Mouse (Mus musculus): ENCODE measurements at regions not wholly inside any gene's neighbourhood (a gene's known extent, or its start where the extent isn't known, plus 50 kb on each side); places are given as distances from the start of the nearest gene placed in this dataset.

DNA sequence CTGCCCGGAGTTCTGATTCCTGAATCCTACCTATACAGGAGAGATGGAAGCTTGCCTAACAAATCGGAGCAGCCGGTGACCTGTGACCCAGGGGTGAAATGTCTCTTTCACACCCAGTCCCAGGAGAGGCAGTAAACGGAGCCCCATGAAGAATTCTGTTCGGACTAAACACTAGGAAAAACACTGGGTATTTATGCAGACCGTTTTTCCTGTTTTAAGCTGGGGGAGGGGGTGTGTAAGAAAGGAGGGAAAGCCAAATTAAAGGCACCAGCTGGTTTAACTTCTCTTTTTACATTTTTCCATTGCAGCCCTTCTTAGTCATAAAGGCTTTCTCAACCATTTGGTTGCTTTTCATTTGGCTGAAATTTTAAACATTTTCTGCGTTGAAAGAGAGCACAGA, 127.1 kb downstream of the Gm5426 start:
- H3K36me3 ChIP-seq (ENCODE audit: control insufficient read depth, insufficient read depth, low read length): no peaks in the 10 kb centered on the region
- no peaks in the 10 kb centered on the region for H3K27me3 ChIP-seq (replicated peaks; ENCODE audit: control insufficient read depth, insufficient read depth, low read length)
- no peak overlapping the region for H3K4me3 ChIP-seq (ENCODE audit: low read depth, low read length)
- no peak for DNase-seq (ENCODE audit: low spot score)
- no peak for ATAC-seq
- H3K27ac ChIP-seq (ENCODE audit: low read depth, low read length): no peak overlapping the region
- WGBS: 40% methylated on average over 7 of the region's 7 CpGs
- no peak overlapping the region for H3K4me2 ChIP-seq (ENCODE audit: low read length)
- H3K9ac ChIP-seq (ENCODE audit: low read length): no peak overlapping the region
- no peaks in the 10 kb centered on the region for H3K9me3 ChIP-seq (replicated peaks; ENCODE audit: control insufficient read depth, low read length)
- H3K4me1 ChIP-seq (ENCODE audit: control insufficient read depth, insufficient read depth, low read length): peaks cover 14% of the 10 kb centered on the region

DNA sequence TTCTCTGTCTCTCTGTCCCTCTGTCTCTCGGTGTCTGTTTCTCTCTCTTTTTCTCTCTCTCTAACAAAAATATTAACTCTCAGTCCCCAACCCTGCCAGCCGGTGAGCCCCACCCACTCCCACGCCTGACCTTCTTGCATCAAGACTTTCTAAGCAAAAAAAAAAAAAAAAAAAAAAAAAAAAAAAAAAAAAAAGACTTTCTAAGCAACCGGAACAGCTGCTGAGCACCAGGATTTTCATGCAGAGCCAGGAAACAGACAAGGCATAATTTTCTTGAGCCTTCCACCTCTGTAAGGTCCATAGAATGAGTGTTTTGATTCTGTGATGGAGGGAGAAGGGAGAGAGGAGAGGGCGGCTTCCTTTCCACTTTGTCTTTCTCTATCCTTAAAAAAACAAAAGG, 128.0 kb downstream of the Gm5426 start:
- Histone ChIP-seq H3K4me1 (ENCODE audit: control insufficient read depth, insufficient read depth, low read length) (peaks cover 14% of the 10 kb centered on the region), H3K9me3 (replicated peaks; ENCODE audit: control insufficient read depth, low read length) (no peaks in the 10 kb centered on the region), H3K27me3 (replicated peaks; ENCODE audit: control insufficient read depth, insufficient read depth, low read length) (no peaks in the 10 kb centered on the region), H3K9ac (ENCODE audit: low read length) (no peak overlapping the region), H3K36me3 (ENCODE audit: control insufficient read depth, insufficient read depth, low read length) (no peaks in the 10 kb centered on the region), H3K27ac (ENCODE audit: low read depth, low read length) (no peak overlapping the region), H3K4me2 (ENCODE audit: low read length) (no peak overlapping the region), H3K4me3 (ENCODE audit: low read depth, low read length) (no peak overlapping the region)
- no peak for DNase-seq (ENCODE audit: low spot score)
- peak; percentile 61 for ATAC-seq
- 35% methylated on average over 5 of the region's 5 CpGs for WGBS

DNA sequence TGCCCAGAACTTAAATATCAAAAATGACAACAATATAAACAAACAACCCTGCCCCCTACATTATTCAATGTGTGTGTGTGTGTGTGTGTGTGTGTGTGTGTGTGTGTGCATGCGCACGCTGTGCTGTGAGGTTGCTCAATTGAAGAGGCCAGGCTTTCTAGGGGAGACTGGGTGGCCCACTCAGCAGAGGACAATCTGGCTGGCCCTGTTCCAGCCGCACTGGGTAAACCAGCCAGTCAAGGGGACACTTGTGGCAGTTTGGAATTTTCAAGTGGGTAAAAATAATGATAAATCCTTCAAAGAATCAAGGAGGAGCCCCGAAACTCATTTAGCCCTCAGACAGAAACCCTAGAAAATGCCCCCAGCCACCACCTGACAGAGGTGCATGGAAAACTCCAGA, 128.5 kb downstream of the Gm5426 start:
- Histone ChIP-seq H3K4me3 (ENCODE audit: low read depth, low read length) (no peak overlapping the region), H3K4me2 (ENCODE audit: low read length) (no peak overlapping the region), H3K4me1 (ENCODE audit: control insufficient read depth, insufficient read depth, low read length) (peaks cover 14% of the 10 kb centered on the region), H3K36me3 (ENCODE audit: control insufficient read depth, insufficient read depth, low read length) (no peaks in the 10 kb centered on the region), H3K9me3 (replicated peaks; ENCODE audit: control insufficient read depth, low read length) (no peaks in the 10 kb centered on the region), H3K27ac (ENCODE audit: low read depth, low read length) (no peak overlapping the region), H3K27me3 (replicated peaks; ENCODE audit: control insufficient read depth, insufficient read depth, low read length) (no peaks in the 10 kb centered on the region), H3K9ac (ENCODE audit: low read length) (no peak overlapping the region)
- 46% methylated on average over 4 of the region's 4 CpGs for WGBS
- ATAC-seq (peak; percentile 70), DNase-seq (ENCODE audit: low spot score) (peak; percentile 27)

DNA sequence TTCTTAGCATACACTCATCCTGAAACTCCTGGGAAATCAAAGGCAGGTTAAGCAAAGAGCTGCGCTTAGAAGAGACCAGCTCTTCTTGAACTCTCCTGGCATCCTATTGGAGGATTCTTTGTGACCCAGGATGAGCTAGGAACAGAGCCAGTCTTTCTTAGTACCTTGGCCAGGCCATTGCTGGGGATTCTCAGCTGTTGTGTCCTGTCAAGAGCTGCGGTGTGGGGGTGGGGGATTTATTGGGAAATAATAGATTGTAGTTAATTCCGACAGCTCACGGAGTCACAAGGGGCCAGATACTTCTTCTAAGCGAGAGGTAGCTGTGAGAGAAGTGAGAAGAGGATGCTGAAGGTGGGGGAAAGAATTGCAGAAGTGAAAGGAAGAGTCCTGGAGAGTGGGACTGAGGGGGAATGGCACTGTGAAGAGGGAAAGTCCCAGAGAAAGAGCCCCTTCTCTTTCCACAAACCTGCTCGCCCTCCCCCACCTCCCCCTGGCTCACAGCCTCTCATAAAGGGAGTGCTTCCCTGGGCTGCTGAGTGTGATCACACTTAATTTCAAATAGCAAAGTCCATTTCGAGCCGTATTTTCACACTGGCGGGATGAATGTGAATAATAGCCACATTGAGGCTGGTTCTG, 129.8 kb downstream of the Gm5426 start:
- H3K27ac ChIP-seq (ENCODE audit: low read depth, low read length): no peak overlapping the region
- H3K36me3 ChIP-seq (ENCODE audit: control insufficient read depth, insufficient read depth, low read length): no peaks in the 10 kb centered on the region
- no peak overlapping the region for H3K4me2 ChIP-seq (ENCODE audit: low read length)
- peaks cover 14% of the 10 kb centered on the region for H3K4me1 ChIP-seq (ENCODE audit: control insufficient read depth, insufficient read depth, low read length)
- no peaks in the 10 kb centered on the region for H3K9me3 ChIP-seq (replicated peaks; ENCODE audit: control insufficient read depth, low read length)
- no peak for ATAC-seq
- H3K9ac ChIP-seq (ENCODE audit: low read length): no peak overlapping the region
- DNase-seq (ENCODE audit: low spot score): no peak
- WGBS: 69% methylated on average over 9 of the region's 9 CpGs
- no peaks in the 10 kb centered on the region for H3K27me3 ChIP-seq (replicated peaks; ENCODE audit: control insufficient read depth, insufficient read depth, low read length)
- no peak overlapping the region for H3K4me3 ChIP-seq (ENCODE audit: low read depth, low read length)

DNA sequence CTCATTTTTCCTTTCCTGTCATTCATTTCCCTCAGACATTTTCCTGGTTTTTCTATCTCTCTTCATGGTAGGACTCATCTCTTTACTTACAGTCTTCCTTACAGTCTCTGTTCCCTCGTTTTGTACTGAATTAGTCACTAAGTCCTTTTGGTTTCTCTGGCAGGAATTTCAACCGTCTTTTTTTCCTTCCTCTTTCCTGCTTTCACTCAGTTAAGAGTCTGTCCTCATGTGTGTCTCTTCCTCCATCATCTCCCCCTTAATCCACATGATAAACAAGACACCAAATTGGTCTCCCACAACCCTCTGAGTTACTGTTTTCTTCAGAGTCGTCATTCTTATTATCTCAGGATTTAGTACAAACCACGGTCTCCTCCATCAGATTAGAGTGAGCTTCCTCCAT, 131.2 kb downstream of the Gm5426 start:
- Histone ChIP-seq H3K4me3 (ENCODE audit: low read depth, low read length) (no peak overlapping the region), H3K36me3 (ENCODE audit: control insufficient read depth, insufficient read depth, low read length) (no peaks in the 10 kb centered on the region), H3K4me1 (ENCODE audit: control insufficient read depth, insufficient read depth, low read length) (peaks cover 14% of the 10 kb centered on the region), H3K27ac (ENCODE audit: low read depth, low read length) (no peak overlapping the region), H3K27me3 (replicated peaks; ENCODE audit: control insufficient read depth, insufficient read depth, low read length) (no peaks in the 10 kb centered on the region), H3K9me3 (replicated peaks; ENCODE audit: control insufficient read depth, low read length) (no peaks in the 10 kb centered on the region), H3K9ac (ENCODE audit: low read length) (no peak overlapping the region), H3K4me2 (ENCODE audit: low read length) (no peak overlapping the region)
- ATAC-seq (no peak), DNase-seq (ENCODE audit: low spot score) (no peak)
- 90% methylated on average over 4 of the region's 4 CpGs for WGBS

DNA sequence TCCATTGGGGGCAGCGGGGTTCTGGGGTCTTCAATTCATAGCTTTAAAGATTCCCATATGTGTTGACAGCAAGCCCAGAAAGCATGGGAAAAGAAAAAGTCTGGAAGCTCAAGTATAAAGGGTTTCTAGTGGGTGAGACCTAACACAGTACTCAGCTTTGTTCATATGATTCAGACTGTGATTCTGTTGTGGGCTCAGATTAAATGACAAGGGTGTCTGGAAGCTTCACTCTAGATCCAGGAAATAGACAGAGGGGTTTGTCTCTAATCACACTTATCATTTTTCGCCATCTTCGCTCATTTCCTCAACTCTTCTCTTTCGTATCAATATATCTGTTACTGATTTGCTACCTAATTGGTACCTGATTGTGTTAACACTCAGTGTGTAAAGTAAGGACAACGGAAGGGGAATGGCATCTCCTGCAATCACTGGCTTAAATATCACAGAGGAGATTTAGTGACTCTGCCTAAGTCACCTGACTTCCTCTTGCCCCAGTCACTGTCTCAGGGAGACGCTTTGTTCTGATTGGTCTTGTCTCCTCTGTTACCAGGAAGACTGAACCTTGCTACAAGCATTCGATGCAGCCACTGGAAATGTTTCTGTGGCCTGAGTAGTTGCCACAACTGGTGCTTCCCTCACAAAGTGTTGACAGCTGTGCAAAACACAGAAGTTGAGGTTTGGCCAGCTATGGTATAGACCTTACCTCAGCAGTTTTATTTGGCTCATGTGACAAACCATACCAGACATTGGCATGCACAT, 137.4 kb downstream of the Gm5426 start:
- H3K9me3 ChIP-seq (replicated peaks; ENCODE audit: control insufficient read depth, low read length): no peaks in the 10 kb centered on the region
- no peaks in the 10 kb centered on the region for H3K27me3 ChIP-seq (replicated peaks; ENCODE audit: control insufficient read depth, insufficient read depth, low read length)
- no peak overlapping the region for H3K4me2 ChIP-seq (ENCODE audit: low read length)
- WGBS: 92% methylated on average over 7 of the region's 7 CpGs
- no peaks in the 10 kb centered on the region for H3K4me1 ChIP-seq (ENCODE audit: control insufficient read depth, insufficient read depth, low read length)
- H3K4me3 ChIP-seq (ENCODE audit: low read depth, low read length): no peak overlapping the region
- DNase-seq (ENCODE audit: low spot score) (no peak), ATAC-seq (no peak)
- no peak overlapping the region for H3K9ac ChIP-seq (ENCODE audit: low read length)
- H3K27ac ChIP-seq (ENCODE audit: low read depth, low read length): no peak overlapping the region
- H3K36me3 ChIP-seq (ENCODE audit: control insufficient read depth, insufficient read depth, low read length): no peaks in the 10 kb centered on the region

DNA sequence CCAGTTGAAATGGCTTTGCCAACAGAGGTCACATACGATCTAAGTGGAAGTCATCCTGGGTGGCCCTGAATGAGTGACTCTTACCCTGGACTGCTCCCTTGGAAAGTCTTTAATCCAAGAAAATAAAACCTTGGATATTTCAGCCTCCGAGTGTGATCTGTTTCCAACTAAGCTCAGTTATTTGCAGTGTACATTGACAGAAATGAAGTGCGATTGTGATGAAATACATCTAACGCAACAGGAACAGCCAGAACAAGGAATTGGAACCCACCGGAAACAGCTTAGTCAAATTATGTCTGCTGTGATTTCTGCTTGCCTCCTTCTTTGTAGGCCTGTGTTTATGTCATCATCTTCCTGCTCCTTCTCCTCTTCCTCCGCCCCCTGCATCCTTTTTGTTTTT, 143.7 kb downstream of the Gm5426 start:
- H3K9ac ChIP-seq (ENCODE audit: low read length): no peak overlapping the region
- no peak for DNase-seq (ENCODE audit: low spot score)
- no peak overlapping the region for H3K4me2 ChIP-seq (ENCODE audit: low read length)
- no peak for ATAC-seq
- WGBS: 93% methylated on average over 6 of the region's 6 CpGs
- H3K36me3 ChIP-seq (ENCODE audit: control insufficient read depth, insufficient read depth, low read length): no peaks in the 10 kb centered on the region
- H3K4me3 ChIP-seq (ENCODE audit: low read depth, low read length): no peak overlapping the region
- H3K9me3 ChIP-seq (replicated peaks; ENCODE audit: control insufficient read depth, low read length): no peaks in the 10 kb centered on the region
- no peak overlapping the region for H3K27ac ChIP-seq (ENCODE audit: low read depth, low read length)
- H3K27me3 ChIP-seq (replicated peaks; ENCODE audit: control insufficient read depth, insufficient read depth, low read length): no peaks in the 10 kb centered on the region
- H3K4me1 ChIP-seq (ENCODE audit: control insufficient read depth, insufficient read depth, low read length): no peaks in the 10 kb centered on the region

DNA sequence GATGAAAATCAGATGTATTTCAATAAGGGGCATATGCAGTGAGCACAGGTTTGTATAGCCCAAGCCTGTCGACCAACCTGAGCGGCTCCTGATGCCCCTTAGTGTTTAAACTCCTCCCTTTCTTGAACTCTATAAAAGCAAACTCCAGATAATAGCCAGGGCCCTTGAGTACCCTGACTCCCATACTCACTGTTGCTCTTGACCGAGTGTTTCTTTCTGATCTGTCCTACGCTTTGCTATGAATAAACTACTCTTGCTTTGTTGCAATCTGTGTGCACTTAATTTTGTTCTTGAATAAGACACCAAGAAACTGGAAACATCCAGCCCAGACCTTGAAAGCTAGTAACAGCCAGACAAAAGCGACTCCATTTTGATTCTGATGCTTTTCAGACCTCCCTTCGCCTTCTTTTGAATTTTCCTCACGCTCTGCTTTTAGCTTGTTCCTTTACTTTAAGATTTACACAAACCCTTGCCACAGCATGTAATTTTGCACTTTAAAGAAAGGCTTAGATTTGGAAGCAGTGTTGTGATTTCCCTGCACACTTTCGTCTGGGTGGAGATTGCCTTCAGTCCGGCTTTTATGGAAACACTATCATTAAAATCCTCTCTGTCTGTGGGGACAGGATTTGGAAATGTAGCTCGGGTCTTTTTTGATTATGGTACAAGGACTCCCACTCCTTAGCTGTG, 149.1 kb downstream of the Gm5426 start:
- Histone ChIP-seq H3K9ac (ENCODE audit: low read length) (no peak overlapping the region), H3K27ac (ENCODE audit: low read depth, low read length) (no peak overlapping the region), H3K4me1 (ENCODE audit: control insufficient read depth, insufficient read depth, low read length) (no peaks in the 10 kb centered on the region), H3K27me3 (replicated peaks; ENCODE audit: control insufficient read depth, insufficient read depth, low read length) (no peaks in the 10 kb centered on the region), H3K4me2 (ENCODE audit: low read length) (no peak overlapping the region), H3K4me3 (ENCODE audit: low read depth, low read length) (no peak overlapping the region), H3K36me3 (ENCODE audit: control insufficient read depth, insufficient read depth, low read length) (no peaks in the 10 kb centered on the region), H3K9me3 (replicated peaks; ENCODE audit: control insufficient read depth, low read length) (no peaks in the 10 kb centered on the region)
- ATAC-seq (no peak), DNase-seq (ENCODE audit: low spot score) (peak; percentile 41)
- 45% methylated on average over 10 of the region's 10 CpGs for WGBS

DNA sequence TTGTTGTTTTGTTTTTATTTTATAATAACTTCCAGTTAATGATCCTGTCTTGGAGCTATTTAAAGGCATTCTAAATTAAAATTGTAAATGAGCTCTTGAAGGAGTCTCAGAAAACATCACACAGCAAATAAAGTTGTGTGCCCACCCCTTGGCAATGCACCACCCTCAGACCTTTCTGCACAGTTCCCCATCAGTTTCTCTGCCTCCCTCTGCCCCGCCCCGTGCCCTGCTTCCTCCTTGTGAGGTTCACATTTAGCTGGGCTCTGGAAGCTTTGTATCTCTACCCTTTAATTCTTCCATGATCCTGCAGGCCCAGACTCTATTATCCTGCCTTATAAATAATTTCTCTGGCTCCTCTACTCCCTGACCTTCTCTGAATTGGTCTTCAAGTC, 149.7 kb downstream of the Gm5426 start:
- DNase-seq (ENCODE audit: low spot score) (no peak), ATAC-seq (0 out of 2 replicates have a peak, but pooled peaks have one; percentile 40)
- Histone ChIP-seq H3K4me2 (ENCODE audit: low read length) (no peak overlapping the region), H3K27ac (ENCODE audit: low read depth, low read length) (no peak overlapping the region), H3K27me3 (replicated peaks; ENCODE audit: control insufficient read depth, insufficient read depth, low read length) (no peaks in the 10 kb centered on the region), H3K4me3 (ENCODE audit: low read depth, low read length) (no peak overlapping the region), H3K36me3 (ENCODE audit: control insufficient read depth, insufficient read depth, low read length) (no peaks in the 10 kb centered on the region), H3K9ac (ENCODE audit: low read length) (no peak overlapping the region), H3K9me3 (replicated peaks; ENCODE audit: control insufficient read depth, low read length) (no peaks in the 10 kb centered on the region), H3K4me1 (ENCODE audit: control insufficient read depth, insufficient read depth, low read length) (no peaks in the 10 kb centered on the region)
- WGBS: 33% methylated on average over 2 of the region's 2 CpGs
